21 mouse cellular contexts compared by ENCODE assay signal in the genomic region with DNA sequence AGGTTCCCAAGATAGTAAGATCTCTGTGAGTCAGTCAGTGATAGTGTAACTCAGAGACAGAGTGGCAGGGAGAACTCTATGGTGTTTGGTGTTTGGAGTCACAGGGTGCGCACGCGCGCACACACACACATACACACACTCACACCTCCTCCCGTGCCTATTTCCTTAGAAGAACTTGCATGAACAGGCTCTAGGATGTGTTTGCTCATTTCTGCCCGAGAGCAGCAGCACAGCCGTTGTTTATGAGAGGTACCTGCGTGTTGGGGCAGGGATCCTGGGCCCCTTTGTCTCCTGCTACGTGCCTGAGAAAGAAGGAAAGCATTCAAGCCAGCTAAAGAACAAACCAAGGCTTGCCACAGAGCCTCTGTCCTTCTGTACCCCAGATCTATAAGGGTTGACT. TPM values are rescaled to one million over a fixed set of nuclear protein-coding genes. Genes with fewer than 3 reads are reported as not detected.
DNase-seq lines count a peak whose midpoint lies in the region; ATAC-seq and TF ChIP-seq lines count a peak whose summit lies in the region.
"Had no signal": no experiment of that assay in that cellular context is flagged by ENCODE, and none has a peak within 500 bp of the region (broad histone marks: within the 10 kb centered on the region; RNA-seq: fewer than 3 reads in every experiment).

No protein-coding gene starts in this region.

- 73% methylated on average over 9 of the region's 9 CpGs for WGBS in embryonic facial prominence, embryonic 14.5 days
- WGBS in limb, embryonic 15.5 days = 60% methylated on average over 9 of the region's 9 CpGs

- TF ChIP-seq CTCF in E14TG2a.4 (conservative IDR thresholded peaks at IDR 0.05; ENCODE audit: low read length) = no peak

- H3K27ac ChIP-seq in embryonic facial prominence, embryonic 14.5 days (replicated peaks; ENCODE audit: low read depth, low read length) = peak overlapping the region; percentile 50
- H3K27ac ChIP-seq in limb, embryonic 15.5 days = peak overlapping the region; percentile 87
- H3K27ac ChIP-seq: forebrain, embryonic 13.5 days; hindbrain, postnatal 0 days; liver, embryonic 12.5 days; macrophage had no signal

- no peaks in the 10 kb centered on the region for H3K36me3 ChIP-seq in E14TG2a.4 (ENCODE audit: insufficient read depth, low read length)
- no peaks in the 10 kb centered on the region for H3K36me3 ChIP-seq in embryonic facial prominence, embryonic 14.5 days (ENCODE audit: control insufficient read depth, insufficient read depth, low read length)
- no peaks in the 10 kb centered on the region for H3K36me3 ChIP-seq in limb, embryonic 15.5 days
- H3K36me3 ChIP-seq: heart, embryonic 12.5 days; liver, embryonic 12.5 days had no signal

- no peaks in the 10 kb centered on the region for H3K9me3 ChIP-seq in E14TG2a.4 (ENCODE audit: low read length)
- no peaks in the 10 kb centered on the region for H3K9me3 ChIP-seq in embryonic facial prominence, embryonic 14.5 days (ENCODE audit: control insufficient read depth, low read length)
- no peaks in the 10 kb centered on the region for H3K9me3 ChIP-seq in limb, embryonic 15.5 days
- H3K9me3 ChIP-seq: forebrain, embryonic 13.5 days; heart, embryonic 12.5 days; liver, embryonic 12.5 days had no signal

- peaks cover 21% of the 10 kb centered on the region for H3K4me1 ChIP-seq in E14TG2a.4 (replicated peaks; ENCODE audit: low read depth, low read length)
- H3K4me1 ChIP-seq in embryonic facial prominence, embryonic 14.5 days (ENCODE audit: control insufficient read depth, insufficient read depth, low read length) = peaks cover 6% of the 10 kb centered on the region; the same call in 1 of the 2 replicates
- H3K4me1 ChIP-seq in limb, embryonic 15.5 days = no peaks in the 10 kb centered on the region
- H3K4me1 ChIP-seq: forebrain, embryonic 13.5 days; liver, embryonic 12.5 days had no signal

- no peak overlapping the region for H3K9ac ChIP-seq in embryonic facial prominence, embryonic 14.5 days (ENCODE audit: low read depth, low read length)
- H3K9ac ChIP-seq in limb, embryonic 15.5 days = no peak overlapping the region
- H3K9ac ChIP-seq: forebrain, embryonic 13.5 days; heart, embryonic 12.5 days; liver, embryonic 12.5 days; lung, embryonic 14.5 days had no signal

- intact Hi-C loops in heart, postnatal 25 days (cut with DNase I) = no loop called here

- DNase-seq in ES-CJ7 (ENCODE audit: low read depth, low spot score) = peak; percentile 19
- DNase-seq in embryonic facial prominence, embryonic 14.5 days (ENCODE audit: low spot score) = peak; percentile 85
- no peak for DNase-seq in layer of hippocampus, postnatal 14 days (ENCODE audit: low spot score in 2 of 2)
- DNase-seq in liver = no peak
- no peak for DNase-seq in heart, postnatal 25 days (ENCODE audit: low spot score)
- DNase-seq: adrenal gland, adult 8-10 months; cerebellum, adult 11-12 months; heart, postnatal 4 days; kidney, adult 18-20 months; kidney, postnatal 25 days; lung, embryonic 14.5 days; midbrain, embryonic 14.5 days; right cerebral cortex, adult 18-20 months; thymus, postnatal 36 days had no signal

- ATAC-seq in embryonic facial prominence, embryonic 14.5 days (ENCODE audit: low read depth) = peak; percentile 75
- ATAC-seq in limb, embryonic 15.5 days (ENCODE audit: insufficient number of reproducible peaks, low FRiP score, low TSS enrichment, low read depth) = peak; percentile 40; the same call in 1 of the 2 replicates
- ATAC-seq: forebrain, embryonic 13.5 days; hindbrain, postnatal 0 days; liver, embryonic 12.5 days had no signal

- H3K4me2 ChIP-seq in embryonic facial prominence, embryonic 14.5 days (ENCODE audit: low read depth, low read length) = peak overlapping the region; percentile 15; the same call in 1 of the 2 replicates
- 0 out of 2 replicates have a peak overlapping the region, but pooled peaks have one; percentile 5 for H3K4me2 ChIP-seq in limb, embryonic 15.5 days
- H3K4me2 ChIP-seq: forebrain, embryonic 13.5 days; heart, embryonic 12.5 days; liver, embryonic 12.5 days; lung, embryonic 14.5 days had no signal

- peak overlapping the region; percentile 60 for H3K4me3 ChIP-seq in E14TG2a.4 (replicated peaks; ENCODE audit: low read length)
- peak overlapping the region; percentile 9; the same call in 1 of the 2 replicates for H3K4me3 ChIP-seq in embryonic facial prominence, embryonic 14.5 days (ENCODE audit: low read depth, low read length)
- peak overlapping the region; percentile 18 for H3K4me3 ChIP-seq in limb, embryonic 15.5 days
- H3K4me3 ChIP-seq: forebrain, embryonic 13.5 days; heart, embryonic 12.5 days; liver, embryonic 12.5 days had no signal

- no peaks in the 10 kb centered on the region for H3K27me3 ChIP-seq in E14TG2a.4 (ENCODE audit: insufficient read depth, low read length)
- no peaks in the 10 kb centered on the region for H3K27me3 ChIP-seq in embryonic facial prominence, embryonic 14.5 days (replicated peaks; ENCODE audit: control insufficient read depth, insufficient read depth, low read length)
- H3K27me3 ChIP-seq in limb, embryonic 15.5 days = no peaks in the 10 kb centered on the region
- H3K27me3 ChIP-seq: forebrain, embryonic 13.5 days; heart, embryonic 12.5 days; liver, embryonic 12.5 days had no signal

RNA-seq across cellular contexts. Expression of a gene that starts 17.3 kb away (rescaled TPM):
- polyA plus RNA-seq in embryonic facial prominence, embryonic 14.5 days (2014; fragmentation: Nextera tagmentation; extraction: Ambion mirVana) = 48.4 and 49.1 TPM in 2 replicates
- 35.3 and 36.1 TPM in 2 replicates for polyA plus RNA-seq in limb, embryonic 15.5 days (2015; fragmentation: Nextera tagmentation; extraction: Ambion mirVana)
- total RNA-seq in layer of hippocampus, postnatal 14 days (2021) = 10 to 100 TPM; 19.1 to 25.1 TPM
- 10 to 100 TPM; 57.9 to 59.9 TPM for total RNA-seq in heart, postnatal 25 days (2021)

Comparison
In these comparisons a context has a peak if more than half of its experiments do, and no peak if none do; other contexts are left out.
1. H3K4me3 ChIP-seq: peak in every context shown above with its lines; median percentile 60 in E14TG2a.4; 18 in limb, embryonic 15.5 days; 9 in embryonic facial prominence, embryonic 14.5 days.
2. DNase-seq: peak in ES-CJ7 (single experiment) and embryonic facial prominence, embryonic 14.5 days (single experiment); none in layer of hippocampus, postnatal 14 days (0 of 2), liver (single experiment) and heart, postnatal 25 days (single experiment).